Mouse (Mus musculus): ENCODE measurements at regions not wholly inside any gene's neighbourhood (a gene's known extent, or its start where the extent isn't known, plus 50 kb on each side); places are given as distances from the start of the nearest gene placed in this dataset.

DNA sequence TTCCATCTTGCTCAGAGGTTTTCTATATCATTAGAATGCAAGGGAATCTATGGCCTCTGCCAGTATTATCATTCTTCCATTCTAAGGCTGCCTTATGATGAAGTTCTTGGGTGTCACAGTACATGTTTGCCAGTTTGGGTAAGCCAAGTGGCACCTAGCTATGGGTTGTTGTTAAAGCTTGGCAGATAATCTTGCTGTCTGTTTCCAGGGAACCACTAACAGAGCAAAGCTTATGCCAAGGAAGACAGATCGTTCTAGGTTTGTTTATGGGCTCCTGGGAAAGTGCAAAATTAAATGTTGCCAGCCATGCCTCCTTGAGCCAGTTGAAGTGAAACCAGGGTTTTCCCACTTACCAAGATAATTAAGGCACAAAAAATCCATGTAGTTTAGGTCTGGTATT lies 292.9 kb upstream of the Cobl start:
- no peak overlapping the region for H3K4me2 ChIP-seq (ENCODE audit: low read depth, severe bottlenecking)
- H3K36me3 ChIP-seq (ENCODE audit: control insufficient read depth, insufficient read depth, low read length) = no peaks in the 10 kb centered on the region
- H3K27ac ChIP-seq (replicated peaks; ENCODE audit: low read depth, low read length) = no peak overlapping the region
- WGBS = 68% methylated on average over 1 of the region's 1 CpGs
- H3K4me1 ChIP-seq (ENCODE audit: control insufficient read depth, insufficient read depth, low read length) = no peaks in the 10 kb centered on the region
- no peak overlapping the region for H3K9ac ChIP-seq (ENCODE audit: low read length)
- H3K4me3 ChIP-seq (ENCODE audit: low read depth, low read length) = no peak overlapping the region
- H3K9me3 ChIP-seq (ENCODE audit: control insufficient read depth, low read length) = no peaks in the 10 kb centered on the region
- ATAC-seq (ENCODE audit: insufficient number of reproducible peaks, low FRiP score, low TSS enrichment, low read depth) (no peak), DNase-seq (ENCODE audit: low spot score) (no peak)
- H3K27me3 ChIP-seq (ENCODE audit: control insufficient read depth, insufficient read depth, low read length) = no peaks in the 10 kb centered on the region

GRCm38 (mm10) chr11:12750016-12750415 lies 285.3 kb upstream of the Cobl start:
- no peaks in the 10 kb centered on the region for H3K36me3 ChIP-seq (ENCODE audit: control insufficient read depth, insufficient read depth, low read length)
- H3K27ac ChIP-seq (replicated peaks; ENCODE audit: low read depth, low read length) = no peak overlapping the region
- H3K4me3 ChIP-seq (ENCODE audit: low read depth, low read length) = no peak overlapping the region
- DNase-seq (ENCODE audit: low spot score) (no peak), ATAC-seq (ENCODE audit: insufficient number of reproducible peaks, low FRiP score, low TSS enrichment, low read depth) (no peak)
- no peaks in the 10 kb centered on the region for H3K27me3 ChIP-seq (ENCODE audit: control insufficient read depth, insufficient read depth, low read length)
- no peak overlapping the region for H3K9ac ChIP-seq (ENCODE audit: low read length)
- H3K4me1 ChIP-seq (ENCODE audit: control insufficient read depth, insufficient read depth, low read length) = no peaks in the 10 kb centered on the region
- H3K4me2 ChIP-seq (ENCODE audit: low read depth, severe bottlenecking) = no peak overlapping the region
- 91% methylated on average over 1 of the region's 1 CpGs for WGBS
- no peaks in the 10 kb centered on the region for H3K9me3 ChIP-seq (ENCODE audit: control insufficient read depth, low read length)

- Histone ChIP-seq H3K27me3 (ENCODE audit: control insufficient read depth, insufficient read depth, low read length) (no peaks in the 10 kb centered on the region), H3K4me1 (ENCODE audit: control insufficient read depth, insufficient read depth, low read length) (no peaks in the 10 kb centered on the region), H3K9me3 (ENCODE audit: control insufficient read depth, low read length) (no peaks in the 10 kb centered on the region), H3K4me3 (ENCODE audit: low read depth, low read length) (no peak overlapping the region), H3K9ac (ENCODE audit: low read length) (no peak overlapping the region), H3K4me2 (ENCODE audit: low read depth, severe bottlenecking) (no peak overlapping the region), H3K27ac (replicated peaks; ENCODE audit: low read depth, low read length) (no peak overlapping the region), H3K36me3 (ENCODE audit: control insufficient read depth, insufficient read depth, low read length) (no peaks in the 10 kb centered on the region)
- DNase-seq (ENCODE audit: low spot score) (no peak), ATAC-seq (ENCODE audit: insufficient number of reproducible peaks, low FRiP score, low TSS enrichment, low read depth) (no peak)
- WGBS = 88% methylated on average over 4 of the region's 4 CpGs
Observed at GRCm38 (mm10) chr11:12749245-12749644, 284.5 kb upstream of the Cobl start.

- no peak overlapping the region for H3K9ac ChIP-seq (ENCODE audit: low read length)
- no peak overlapping the region for H3K4me2 ChIP-seq (ENCODE audit: low read depth, severe bottlenecking)
- DNase-seq (ENCODE audit: low spot score) (no peak), ATAC-seq (ENCODE audit: insufficient number of reproducible peaks, low FRiP score, low TSS enrichment, low read depth) (no peak)
- H3K27ac ChIP-seq (replicated peaks; ENCODE audit: low read depth, low read length) = no peak overlapping the region
- no peaks in the 10 kb centered on the region for H3K4me1 ChIP-seq (ENCODE audit: control insufficient read depth, insufficient read depth, low read length)
- no peaks in the 10 kb centered on the region for H3K36me3 ChIP-seq (ENCODE audit: control insufficient read depth, insufficient read depth, low read length)
- no peaks in the 10 kb centered on the region for H3K9me3 ChIP-seq (ENCODE audit: control insufficient read depth, low read length)
- whole genome bisulfite sequencing = 48% methylated on average over 2 of the region's 2 CpGs
- H3K4me3 ChIP-seq (ENCODE audit: low read depth, low read length) = no peak overlapping the region
- H3K27me3 ChIP-seq (ENCODE audit: control insufficient read depth, insufficient read depth, low read length) = no peaks in the 10 kb centered on the region
Observed at GRCm38 (mm10) chr11:12742159-12742523, 277.4 kb upstream of the Cobl start.

DNA sequence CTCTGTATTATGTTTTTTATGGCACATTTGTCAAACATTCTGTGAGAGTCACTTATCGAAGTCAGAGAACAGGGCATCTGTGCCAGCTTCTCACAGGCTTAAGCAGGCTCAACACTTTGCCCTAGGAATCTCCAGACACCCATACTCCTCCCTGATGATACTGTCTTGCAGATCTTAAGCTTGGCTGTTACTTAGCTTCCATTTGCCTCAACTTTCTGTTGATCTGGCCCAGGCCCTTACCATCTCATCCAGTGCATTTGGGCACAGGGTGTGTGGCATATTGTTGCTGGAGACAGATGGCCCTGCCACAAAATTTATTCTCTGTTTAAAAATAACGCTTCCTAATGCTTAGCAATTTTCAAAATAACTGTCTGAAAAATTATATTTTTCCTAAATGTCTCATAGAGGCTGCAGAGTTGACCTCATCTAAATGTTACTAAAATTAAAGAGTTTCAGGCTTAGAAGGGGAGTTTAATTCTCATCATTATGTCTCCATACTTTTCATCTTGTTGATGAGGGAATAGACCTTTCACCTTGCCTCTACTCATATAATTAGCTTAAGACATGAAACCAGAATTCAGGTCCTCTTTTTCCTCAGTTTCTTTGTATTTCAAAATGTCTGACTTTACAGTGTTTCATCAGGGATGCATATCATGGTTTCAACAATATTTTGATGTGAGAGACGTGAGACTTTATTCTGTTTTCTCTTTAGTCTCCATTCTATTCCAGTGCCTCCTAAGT lies 276.8 kb upstream of the Cobl start:
- no peak overlapping the region for H3K9ac ChIP-seq (ENCODE audit: low read length)
- H3K4me1 ChIP-seq (ENCODE audit: control insufficient read depth, insufficient read depth, low read length) = no peaks in the 10 kb centered on the region
- H3K4me2 ChIP-seq (ENCODE audit: low read depth, severe bottlenecking) = no peak overlapping the region
- no peak for ATAC-seq (ENCODE audit: insufficient number of reproducible peaks, low FRiP score, low TSS enrichment, low read depth)
- no peaks in the 10 kb centered on the region for H3K9me3 ChIP-seq (ENCODE audit: control insufficient read depth, low read length)
- no peaks in the 10 kb centered on the region for H3K36me3 ChIP-seq (ENCODE audit: control insufficient read depth, insufficient read depth, low read length)
- no peak overlapping the region for H3K27ac ChIP-seq (replicated peaks; ENCODE audit: low read depth, low read length)
- H3K27me3 ChIP-seq (ENCODE audit: control insufficient read depth, insufficient read depth, low read length) = no peaks in the 10 kb centered on the region
- no peak for DNase-seq (ENCODE audit: low spot score)
- H3K4me3 ChIP-seq (ENCODE audit: low read depth, low read length) = no peak overlapping the region
- 85% methylated on average over 3 of the region's 3 CpGs for WGBS

- Histone ChIP-seq H3K9me3 (ENCODE audit: control insufficient read depth, low read length) (no peaks in the 10 kb centered on the region), H3K4me2 (ENCODE audit: low read depth, severe bottlenecking) (no peak overlapping the region), H3K4me3 (ENCODE audit: low read depth, low read length) (no peak overlapping the region), H3K27me3 (ENCODE audit: control insufficient read depth, insufficient read depth, low read length) (no peaks in the 10 kb centered on the region), H3K9ac (ENCODE audit: low read length) (no peak overlapping the region), H3K36me3 (ENCODE audit: control insufficient read depth, insufficient read depth, low read length) (no peaks in the 10 kb centered on the region), H3K27ac (replicated peaks; ENCODE audit: low read depth, low read length) (no peak overlapping the region), H3K4me1 (ENCODE audit: control insufficient read depth, insufficient read depth, low read length) (no peaks in the 10 kb centered on the region)
- no peak for ATAC-seq (ENCODE audit: insufficient number of reproducible peaks, low FRiP score, low TSS enrichment, low read depth)
- no peak for DNase-seq (ENCODE audit: low spot score)
- 100% methylated on average over 1 of the region's 1 CpGs for WGBS
Observed at GRCm38 (mm10) chr11:12734274-12734673, 269.5 kb upstream of the Cobl start.

GRCm38 (mm10) chr11:12727293-12727692 lies 262.5 kb upstream of the Cobl start:
- H3K4me3 ChIP-seq (ENCODE audit: low read depth, low read length) = no peak overlapping the region
- H3K36me3 ChIP-seq (ENCODE audit: control insufficient read depth, insufficient read depth, low read length) = no peaks in the 10 kb centered on the region
- WGBS = 94% methylated on average over 1 of the region's 1 CpGs
- no peaks in the 10 kb centered on the region for H3K4me1 ChIP-seq (ENCODE audit: control insufficient read depth, insufficient read depth, low read length)
- H3K27me3 ChIP-seq (ENCODE audit: control insufficient read depth, insufficient read depth, low read length) = no peaks in the 10 kb centered on the region
- H3K27ac ChIP-seq (replicated peaks; ENCODE audit: low read depth, low read length) = no peak overlapping the region
- no peak overlapping the region for H3K9ac ChIP-seq (ENCODE audit: low read length)
- H3K4me2 ChIP-seq (ENCODE audit: low read depth, severe bottlenecking) = no peak overlapping the region
- no peak for DNase-seq (ENCODE audit: low spot score)
- no peak for ATAC-seq (ENCODE audit: insufficient number of reproducible peaks, low FRiP score, low TSS enrichment, low read depth)
- no peaks in the 10 kb centered on the region for H3K9me3 ChIP-seq (ENCODE audit: control insufficient read depth, low read length)

- H3K36me3 ChIP-seq (ENCODE audit: control insufficient read depth, insufficient read depth, low read length) = no peaks in the 10 kb centered on the region
- DNase-seq (ENCODE audit: low spot score) (no peak), ATAC-seq (ENCODE audit: insufficient number of reproducible peaks, low FRiP score, low TSS enrichment, low read depth) (no peak)
- H3K9me3 ChIP-seq (ENCODE audit: control insufficient read depth, low read length) = no peaks in the 10 kb centered on the region
- 83% methylated on average over 4 of the region's 4 CpGs for WGBS
- H3K4me1 ChIP-seq (ENCODE audit: control insufficient read depth, insufficient read depth, low read length) = no peaks in the 10 kb centered on the region
- no peak overlapping the region for H3K4me2 ChIP-seq (ENCODE audit: low read depth, severe bottlenecking)
- H3K27me3 ChIP-seq (ENCODE audit: control insufficient read depth, insufficient read depth, low read length) = no peaks in the 10 kb centered on the region
- no peak overlapping the region for H3K27ac ChIP-seq (replicated peaks; ENCODE audit: low read depth, low read length)
- H3K9ac ChIP-seq (ENCODE audit: low read length) = no peak overlapping the region
- H3K4me3 ChIP-seq (ENCODE audit: low read depth, low read length) = no peak overlapping the region
Observed at GRCm38 (mm10) chr11:12726492-12726891, 261.7 kb upstream of the Cobl start.

DNA sequence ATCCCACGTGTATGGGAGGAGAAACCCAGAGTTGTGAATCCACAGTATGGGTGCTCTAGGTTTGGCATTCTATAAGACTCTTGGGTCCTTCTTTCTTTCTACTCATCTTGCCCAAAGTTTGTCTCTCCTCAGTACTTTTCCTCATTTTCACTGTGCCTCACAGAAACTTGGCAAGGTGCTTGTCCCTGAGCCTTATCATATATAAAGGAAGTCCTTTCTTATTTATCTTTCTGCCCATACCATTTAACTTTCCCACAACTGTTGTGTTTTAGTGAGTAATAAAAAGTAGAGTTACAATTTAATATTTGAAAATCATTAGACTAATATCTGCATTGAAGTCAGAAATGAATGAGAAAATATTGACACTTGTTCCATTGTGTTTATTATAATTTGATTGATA lies 257.6 kb upstream of the Cobl start:
- H3K4me2 ChIP-seq (ENCODE audit: low read depth, severe bottlenecking) = no peak overlapping the region
- no peak overlapping the region for H3K4me3 ChIP-seq (ENCODE audit: low read depth, low read length)
- WGBS = 28% methylated on average over 1 of the region's 1 CpGs
- no peaks in the 10 kb centered on the region for H3K27me3 ChIP-seq (ENCODE audit: control insufficient read depth, insufficient read depth, low read length)
- H3K9me3 ChIP-seq (ENCODE audit: control insufficient read depth, low read length) = no peaks in the 10 kb centered on the region
- DNase-seq (ENCODE audit: low spot score) (no peak), ATAC-seq (ENCODE audit: insufficient number of reproducible peaks, low FRiP score, low TSS enrichment, low read depth) (no peak)
- no peaks in the 10 kb centered on the region for H3K4me1 ChIP-seq (ENCODE audit: control insufficient read depth, insufficient read depth, low read length)
- H3K36me3 ChIP-seq (ENCODE audit: control insufficient read depth, insufficient read depth, low read length) = no peaks in the 10 kb centered on the region
- H3K27ac ChIP-seq (replicated peaks; ENCODE audit: low read depth, low read length) = no peak overlapping the region
- H3K9ac ChIP-seq (ENCODE audit: low read length) = no peak overlapping the region
